In the genomic region with DNA sequence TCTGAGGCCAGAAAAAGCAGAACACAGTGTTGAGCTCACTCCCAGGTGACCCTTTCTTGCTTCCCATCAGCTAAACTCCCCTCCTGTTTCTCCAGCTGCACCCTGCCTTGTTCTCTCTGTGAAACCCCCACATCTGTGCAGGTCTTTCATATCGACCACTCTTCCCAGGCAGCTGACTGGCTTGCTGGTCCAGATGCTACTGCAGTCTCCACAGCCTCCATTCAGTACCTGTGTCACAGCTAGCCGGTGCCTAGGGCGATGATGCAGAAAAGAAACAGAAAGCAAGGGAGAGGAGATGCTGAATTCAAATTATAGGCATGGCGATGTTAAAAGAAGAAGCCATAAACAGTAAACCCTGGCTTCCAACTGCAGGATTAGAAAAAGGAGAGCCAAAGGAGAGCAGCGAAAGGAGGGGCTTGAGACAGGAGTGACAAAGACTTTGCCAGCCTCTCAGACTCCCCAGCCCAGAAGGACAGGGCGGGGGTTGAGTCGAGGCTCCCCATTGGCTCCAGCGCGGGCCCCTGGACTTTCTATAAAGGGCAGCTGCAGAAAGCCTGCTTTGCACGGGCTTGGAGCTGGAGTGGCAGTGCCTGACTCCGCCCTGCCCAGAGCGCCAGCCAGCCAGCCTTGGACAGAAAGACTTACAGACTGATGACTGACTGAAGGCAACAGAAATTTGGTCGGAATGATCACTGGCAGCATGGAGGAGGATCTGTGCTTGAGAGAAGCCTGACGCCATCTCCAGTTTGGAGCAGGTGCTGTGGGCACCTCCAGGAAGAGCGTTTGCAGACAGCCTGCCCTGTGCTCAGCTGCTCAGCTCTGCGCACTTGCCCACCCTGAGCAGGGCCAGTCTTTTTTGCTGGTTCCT, we compare ENCODE assay signal across 8 mouse cellular contexts. TPM values are rescaled to one million over a fixed set of nuclear protein-coding genes. Genes with fewer than 3 reads are reported as not detected.
DNase-seq lines count a peak whose midpoint lies in the region; ATAC-seq lines count a peak whose summit lies in the region.

A gene (plus strand): TSS at position 535 of the 868 bp plus-strand sequence.

- H3K9me3 ChIP-seq in lung, embryonic 16.5 days (ENCODE audit: control insufficient read depth, low read length): no peaks in the 10 kb centered on the region
- H3K9me3 ChIP-seq in embryonic facial prominence, embryonic 13.5 days: no peaks in the 10 kb centered on the region
- H3K9me3 ChIP-seq in limb, embryonic 15.5 days: no peaks in the 10 kb centered on the region

- no peaks in the 10 kb centered on the region for H3K4me1 ChIP-seq in lung, embryonic 16.5 days (replicated peaks; ENCODE audit: control insufficient read depth, insufficient read depth, low read length)
- H3K4me1 ChIP-seq in embryonic facial prominence, embryonic 13.5 days: no peaks in the 10 kb centered on the region
- H3K4me1 ChIP-seq in limb, embryonic 15.5 days: no peaks in the 10 kb centered on the region

- H3K4me2 ChIP-seq in lung, embryonic 16.5 days (ENCODE audit: low read depth, low read length): peak within 1 kb of the TSS; percentile 47
- peak within 1 kb of the TSS; percentile 59 for H3K4me2 ChIP-seq in embryonic facial prominence, embryonic 13.5 days
- peak within 1 kb of the TSS; percentile 44 for H3K4me2 ChIP-seq in limb, embryonic 15.5 days

- WGBS in lung, embryonic 16.5 days: 25% methylated on average over 16 of the region's 16 CpGs
- WGBS in embryonic facial prominence, embryonic 13.5 days: 23% methylated on average over 16 of the region's 16 CpGs
- 17% methylated on average over 16 of the region's 16 CpGs for WGBS in limb, embryonic 15.5 days

- no peak for DNase-seq in lung, postnatal 14 days
- peak; percentile 6 for DNase-seq in heart, adult 8-10 months (ENCODE audit: low spot score)
- peak; percentile 38 for DNase-seq in kidney, postnatal 10 days
- DNase-seq in ovary, postnatal 14 days (ENCODE audit: low spot score): peak; percentile 5
- DNase-seq in spleen, postnatal 14 days (ENCODE audit: low spot score in 2 of 2): no peak

- no peaks in the 10 kb centered on the region for H3K36me3 ChIP-seq in lung, embryonic 16.5 days (ENCODE audit: control insufficient read depth, insufficient read depth, low read length)
- no peaks in the 10 kb centered on the region for H3K36me3 ChIP-seq in embryonic facial prominence, embryonic 13.5 days
- H3K36me3 ChIP-seq in limb, embryonic 15.5 days: no peaks in the 10 kb centered on the region

- H3K4me3 ChIP-seq in lung, embryonic 16.5 days (ENCODE audit: low read length): peak within 1 kb of the TSS; percentile 26
- H3K4me3 ChIP-seq in embryonic facial prominence, embryonic 13.5 days: peak within 1 kb of the TSS; percentile 33
- H3K4me3 ChIP-seq in limb, embryonic 15.5 days: peak within 1 kb of the TSS; percentile 29

- no peak within 1 kb of the TSS for H3K9ac ChIP-seq in lung, embryonic 16.5 days (ENCODE audit: low read length)
- peak within 1 kb of the TSS; percentile 40; the same call in 1 of the 2 replicates for H3K9ac ChIP-seq in embryonic facial prominence, embryonic 13.5 days
- no peak within 1 kb of the TSS for H3K9ac ChIP-seq in limb, embryonic 15.5 days

- peak; percentile 88 for ATAC-seq in lung, embryonic 16.5 days (ENCODE audit: low read depth)
- no peak for ATAC-seq in embryonic facial prominence, embryonic 13.5 days (ENCODE audit: insufficient number of reproducible peaks, insufficient read depth, low FRiP score, low TSS enrichment, low read depth)
- peak; percentile 84; the same call in 1 of the 2 replicates for ATAC-seq in limb, embryonic 15.5 days (ENCODE audit: insufficient number of reproducible peaks, low FRiP score, low TSS enrichment, low read depth)

- H3K27ac ChIP-seq in lung, embryonic 16.5 days (ENCODE audit: low read length): no peak within 1 kb of the TSS
- no peak within 1 kb of the TSS for H3K27ac ChIP-seq in embryonic facial prominence, embryonic 13.5 days
- H3K27ac ChIP-seq in limb, embryonic 15.5 days: no peak within 1 kb of the TSS

- no peaks in the 10 kb centered on the region for H3K27me3 ChIP-seq in lung, embryonic 16.5 days (ENCODE audit: control insufficient read depth, insufficient read depth, low read depth, low read length)
- peaks cover 14% of the 10 kb centered on the region for H3K27me3 ChIP-seq in embryonic facial prominence, embryonic 13.5 days
- no peaks in the 10 kb centered on the region for H3K27me3 ChIP-seq in limb, embryonic 15.5 days

RNA-seq across cellular contexts. Expression of the gene that starts here (rescaled TPM):
- 0.06 and 0.14 TPM in 2 replicates for polyA plus RNA-seq in lung, embryonic 16.5 days (2015; fragmentation: Nextera tagmentation; extraction: Ambion mirVana)
- polyA plus RNA-seq in embryonic facial prominence, embryonic 13.5 days (2015; fragmentation: Nextera tagmentation; extraction: Ambion mirVana): 0.10 and 0.41 TPM in 2 replicates
- total RNA-seq in heart, adult 8-10 months (2022): under 1 TPM in 2 of 4 experiments, not detected in 2; 0.09 to 0.11 TPM
- 0.30 and 0.69 TPM in 2 replicates for polyA plus RNA-seq in limb, embryonic 15.5 days (2015; fragmentation: Nextera tagmentation; extraction: Ambion mirVana)

Comparison
In these comparisons a context has a peak if more than half of its experiments do, and no peak if none do; other contexts are left out.
1. Peak in ATAC-seq, H3K4me3 ChIP-seq and H3K4me2 ChIP-seq in lung, embryonic 16.5 days; RNA of the gene not detected or under 1 TPM.
2. Peak in DNase-seq in heart, adult 8-10 months; RNA of the gene not detected or under 1 TPM.
3. Peak in ATAC-seq, H3K4me3 ChIP-seq and H3K4me2 ChIP-seq in limb, embryonic 15.5 days; RNA of the gene not detected or under 1 TPM.
4. DNase-seq: peak in kidney, postnatal 10 days (single experiment) and ovary, postnatal 14 days (single experiment); none in lung, postnatal 14 days (single experiment) and spleen, postnatal 14 days (0 of 2).
5. Peak in every context shown above with its lines, with median percentiles within 50 percentile points of each other: H3K4me2 ChIP-seq and H3K4me3 ChIP-seq.